Mouse (Mus musculus) left cerebral cortex, postnatal 14 days (tissue): ENCODE results near the gene Fgf15. TPM values are rescaled to one million over a fixed set of nuclear protein-coding genes. Genes with fewer than 3 reads are reported as not detected.

Experiments used
- DNase-seq, 2 experiments: peaks; one replicate each; pipeline ENCODE4 v3.0.0; 2021 to 2022; ENCODE audit warnings: low spot score in 2 of 2, mixed read lengths in 1 of 2
- intact Hi-C: fragments of 180-260 bp; cut with DNase I; formaldehyde crosslinking; loops from one replicate; pipeline ENCODE4 v1.15.1; 2025
- long read RNA-seq, 2 experiments: library from polyadenylated mRNA; stranded (forward); transcript quantifications; one replicate each; pipeline ENCODE4 v2.0.0; 2021
- total RNA-seq, 2 experiments: library from RNA; stranded (reverse); gene quantifications; 2 replicates each; pipeline ENCODE4 v1.2.3; 2021

Gene Fgf15
- total RNA-seq, result not detected
- long read RNA-seq, experiment 1, result 0 reads
- long read RNA-seq, experiment 2, result 0 reads

DNA sequence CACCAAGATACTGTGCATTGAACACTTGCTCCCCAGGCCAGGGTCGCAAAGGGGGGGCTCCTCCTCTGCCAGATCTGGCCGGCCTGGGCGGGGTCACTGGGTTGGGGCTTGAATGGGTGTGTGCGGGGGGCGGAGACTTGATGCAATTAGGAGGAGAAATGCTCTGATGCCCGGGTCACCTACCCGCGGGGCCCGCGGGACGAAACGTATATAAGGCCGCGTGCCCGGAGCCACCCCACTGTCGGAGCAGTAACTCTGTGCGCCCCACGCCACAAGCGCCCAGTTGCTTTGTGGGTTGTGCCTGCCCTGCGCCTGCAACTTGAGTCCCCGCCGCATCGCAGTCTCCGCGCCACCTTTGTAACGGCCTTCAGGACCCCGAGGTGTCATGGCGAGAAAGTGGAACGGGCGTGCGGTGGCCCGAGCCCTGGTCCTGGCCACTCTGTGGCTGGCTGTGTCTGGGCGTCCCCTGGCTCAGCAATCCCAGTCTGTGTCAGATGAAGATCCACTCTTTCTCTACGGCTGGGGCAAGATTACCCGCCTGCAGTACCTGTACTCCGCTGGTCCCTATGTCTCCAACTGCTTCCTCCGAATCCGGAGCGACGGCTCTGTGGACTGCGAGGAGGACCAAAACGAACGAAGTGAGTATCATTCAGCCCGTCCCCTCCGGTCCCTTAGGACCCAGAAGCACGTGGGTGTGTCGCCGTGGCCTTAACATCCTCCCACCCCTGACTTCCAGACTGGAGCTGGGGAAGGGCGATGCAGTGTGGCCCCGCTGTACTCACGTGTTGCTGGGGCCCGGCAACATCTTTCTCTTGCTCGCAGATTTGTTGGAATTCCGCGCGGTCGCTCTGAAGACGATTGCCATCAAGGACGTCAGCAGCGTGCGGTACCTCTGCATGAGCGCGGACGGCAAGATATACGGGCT lies at the start of gene Fgf15:
Gene Fgf15 (plus strand): TSS at position 238 of the 925 bp plus-strand sequence.
- no peak for DNase-seq
- intact Hi-C loops, result loop anchor here (5.0 kb wide), 2 partner anchors 49 to 309 kb away; partner anchors contain the start of gene Fgf4

DNA sequence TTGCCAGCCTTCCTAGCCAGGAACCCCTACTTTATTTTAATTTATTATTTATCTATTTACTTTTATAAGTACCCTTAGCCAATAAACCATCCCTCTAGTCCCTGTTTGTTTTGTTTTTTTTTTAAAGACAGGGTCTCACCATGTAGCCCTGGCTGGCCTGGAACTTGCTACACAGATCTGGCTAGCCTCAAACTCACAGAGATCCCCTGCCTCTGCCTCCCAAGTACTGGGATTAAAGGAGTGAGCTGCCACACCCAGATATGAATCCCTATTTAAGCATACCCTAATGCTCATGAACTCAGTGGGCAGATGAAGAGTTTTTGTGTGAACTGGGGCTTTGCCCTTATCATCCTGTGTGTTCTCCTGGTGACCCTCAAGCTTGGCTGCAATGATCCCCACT lies 49.3 kb upstream of the Fgf15 start, which contains the start of gene Fgf4:
Gene Fgf4 (plus strand): TSS at position 301 of the 400 bp plus-strand sequence.
- no peak for DNase-seq
- intact Hi-C loops, result loop anchor here (5.0 kb wide), 1 partner anchor 50 kb away; the partner anchor contains the start of gene Fgf15

DNA sequence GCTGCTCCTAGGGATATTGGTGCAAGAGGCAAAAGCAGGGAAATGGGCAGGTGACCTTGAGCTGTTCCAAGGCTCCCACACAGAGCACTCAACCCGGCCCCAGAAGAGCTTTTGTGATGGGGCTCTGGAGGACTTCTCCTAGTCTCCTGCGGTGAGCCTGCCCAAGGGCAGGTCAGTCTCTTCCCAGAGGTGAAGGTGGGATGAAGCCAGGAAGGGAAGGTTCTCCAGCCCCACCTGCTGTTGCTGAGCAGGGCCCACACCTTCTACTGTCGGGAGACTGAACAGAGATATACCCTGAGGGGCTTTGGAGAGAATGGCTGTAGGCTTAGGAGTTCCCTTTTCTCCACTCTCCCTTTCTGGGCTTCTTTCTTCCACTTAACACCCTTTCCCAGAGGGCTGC lies 45.0 kb upstream of the Fgf15 start:
- DNase-seq, result no peak
- intact Hi-C loops, result no loop called here

DNA sequence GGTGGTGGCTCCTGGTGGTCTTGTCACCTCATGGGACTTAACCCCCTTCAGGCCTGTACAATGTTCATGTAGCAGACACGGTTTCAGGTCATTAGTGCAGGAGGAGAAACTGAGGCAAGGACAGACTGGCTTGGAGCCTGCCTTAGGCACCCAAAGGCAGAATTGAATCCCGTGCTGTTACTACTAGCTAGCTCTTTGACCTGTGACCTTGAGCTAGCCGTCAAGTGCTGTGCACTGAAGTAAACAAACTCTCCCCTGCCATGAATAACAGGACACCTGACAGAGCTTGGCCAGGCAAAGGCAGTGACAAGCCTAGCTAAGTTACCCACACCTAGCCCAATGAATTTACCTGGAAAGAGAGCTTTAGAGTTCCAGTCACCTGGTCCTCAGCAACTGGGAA lies 41.4 kb upstream of the Fgf15 start:
- no peak for DNase-seq
- intact Hi-C loops, result no loop called here

DNA sequence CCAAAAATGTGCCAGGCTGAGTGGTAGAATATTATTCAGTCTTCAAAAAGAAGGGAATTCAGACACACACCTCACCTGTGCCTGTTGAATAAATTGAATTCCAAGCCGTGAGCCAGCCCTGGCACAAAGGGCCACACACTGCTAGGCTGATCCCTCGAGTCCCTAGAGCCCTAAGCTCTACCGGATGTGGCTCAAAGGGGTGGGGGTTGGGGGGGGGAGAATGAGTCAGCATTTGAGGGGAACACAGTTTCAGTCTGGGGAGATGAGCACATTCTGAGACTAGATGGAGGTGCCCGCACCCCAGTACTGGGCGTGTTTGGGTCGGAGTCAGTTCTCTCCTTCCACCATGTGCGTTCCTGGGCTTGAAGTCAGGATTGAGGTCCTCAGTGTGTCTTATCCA lies 39.2 kb upstream of the Fgf15 start:
- DNase-seq, result no peak
- intact Hi-C loops, result no loop called here

DNA sequence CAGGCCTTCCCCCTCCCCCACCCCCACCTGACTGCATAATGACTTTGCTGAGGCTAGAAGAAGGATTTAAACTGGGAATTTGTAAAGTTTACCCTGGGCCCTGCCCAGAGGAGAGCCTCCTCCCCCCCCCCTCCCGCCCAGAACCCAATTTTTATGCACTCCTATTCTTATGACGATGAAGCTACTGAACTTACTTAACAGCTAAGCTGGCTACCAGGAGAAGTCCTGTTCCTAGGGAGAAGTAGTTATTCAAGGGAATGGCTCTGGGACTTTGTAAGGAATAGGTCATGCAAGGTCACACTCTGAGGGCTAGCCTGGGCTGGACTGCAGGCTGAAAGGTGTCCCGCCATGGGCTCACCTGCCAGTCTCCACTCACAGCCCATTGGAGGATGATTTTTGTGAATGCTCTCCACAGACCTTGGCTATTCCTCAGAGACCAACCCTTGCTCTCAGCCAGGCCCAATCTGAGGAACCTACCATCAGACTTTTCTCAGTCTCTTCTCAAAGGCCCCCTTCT lies 38.4 kb upstream of the Fgf15 start:
- intact Hi-C loops, result no loop called here

DNA sequence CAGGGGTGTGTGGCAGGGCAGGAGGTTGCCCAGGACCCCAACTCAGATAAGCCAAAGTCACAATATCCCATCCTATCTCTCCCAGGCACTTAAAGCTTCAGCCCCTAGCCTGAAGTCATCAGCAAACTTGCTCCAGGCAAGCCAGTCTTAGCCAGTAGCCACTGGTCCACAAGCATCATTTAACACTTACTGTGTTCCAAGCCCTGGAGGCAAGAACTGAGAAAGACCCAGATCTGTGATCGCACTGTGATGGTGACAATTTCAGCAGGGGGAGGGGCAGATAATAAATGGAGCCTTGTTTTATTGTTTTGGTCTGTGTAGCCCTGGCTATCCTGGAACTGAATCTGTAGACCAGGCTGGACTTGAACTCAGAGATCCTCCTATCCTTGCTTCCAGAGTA lies 37.6 kb upstream of the Fgf15 start:
- intact Hi-C loops, result no loop called here
- DNase-seq, result no peak

More for the DNA sequence above, 38.4 kb upstream of the Fgf15 start:
- DNase-seq, result no peak

DNA sequence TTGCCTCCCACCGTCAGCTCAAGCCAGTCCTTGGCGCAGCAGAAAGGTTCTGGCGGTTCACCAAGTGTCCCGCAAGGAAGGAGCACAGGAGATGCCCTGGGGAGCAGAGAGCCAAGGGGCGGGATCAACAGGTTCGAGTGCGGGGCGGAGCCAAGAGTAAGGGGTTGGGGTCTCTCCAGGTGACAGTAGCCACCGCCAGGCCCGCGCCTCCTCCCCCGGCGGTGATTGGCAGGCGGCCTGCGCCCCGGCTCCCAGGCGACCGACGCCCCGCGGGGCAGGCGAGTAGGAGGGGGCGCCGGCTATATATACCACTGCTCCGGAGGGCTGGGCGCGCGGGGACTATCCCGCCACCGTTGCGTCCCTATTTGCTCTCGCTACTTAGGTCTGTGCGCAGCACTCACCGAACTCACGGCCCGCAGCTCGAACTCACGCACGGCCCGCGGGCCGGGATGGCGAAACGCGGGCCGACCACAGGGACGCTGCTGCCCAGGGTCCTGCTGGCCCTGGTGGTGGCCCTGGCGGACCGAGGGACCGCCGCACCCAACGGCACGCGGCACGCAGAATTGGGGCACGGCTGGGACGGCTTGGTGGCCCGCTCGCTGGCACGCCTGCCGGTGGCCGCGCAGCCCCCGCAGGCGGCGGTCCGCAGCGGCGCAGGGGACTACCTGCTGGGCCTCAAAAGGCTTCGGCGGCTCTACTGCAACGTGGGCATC lies 35.1 kb upstream of the Fgf15 start:
- DNase-seq, result no peak
- intact Hi-C loops, result no loop called here

DNA sequence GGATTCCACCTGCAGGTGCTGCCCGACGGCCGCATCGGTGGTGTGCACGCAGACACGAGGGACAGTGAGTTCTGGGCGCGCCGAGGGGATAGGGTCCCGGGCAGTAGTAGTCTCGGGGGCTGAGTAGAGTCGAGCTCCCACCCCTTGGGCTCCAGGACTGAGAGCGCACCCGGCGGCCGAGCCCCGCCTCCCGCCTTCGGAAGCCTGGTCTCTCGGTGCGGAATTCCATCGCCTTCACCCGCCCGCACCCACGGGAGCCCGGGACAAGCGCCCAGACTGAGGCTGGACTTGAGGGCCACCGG lies 34.6 kb upstream of the Fgf15 start:
- intact Hi-C loops, result no loop called here
- no peak for DNase-seq

DNA sequence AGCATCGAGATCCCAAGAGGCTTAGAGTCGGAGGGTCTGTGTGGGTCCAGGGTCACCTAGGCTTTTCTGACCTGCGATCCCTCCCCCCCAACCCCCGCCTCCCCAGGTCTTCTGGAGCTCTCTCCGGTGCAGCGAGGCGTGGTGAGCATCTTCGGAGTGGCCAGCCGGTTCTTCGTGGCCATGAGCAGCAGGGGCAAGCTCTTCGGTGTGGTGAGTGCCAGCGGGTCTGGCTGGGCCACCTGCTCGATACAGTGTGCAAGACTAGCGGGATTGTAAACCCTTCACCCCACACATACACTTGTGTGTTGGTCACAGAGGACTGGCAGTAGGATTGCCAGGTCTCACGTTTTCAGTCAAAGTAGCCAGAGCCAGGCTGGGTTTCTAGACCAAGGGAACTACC lies 34.2 kb upstream of the Fgf15 start:
- intact Hi-C loops, result no loop called here
- DNase-seq, result no peak

DNA sequence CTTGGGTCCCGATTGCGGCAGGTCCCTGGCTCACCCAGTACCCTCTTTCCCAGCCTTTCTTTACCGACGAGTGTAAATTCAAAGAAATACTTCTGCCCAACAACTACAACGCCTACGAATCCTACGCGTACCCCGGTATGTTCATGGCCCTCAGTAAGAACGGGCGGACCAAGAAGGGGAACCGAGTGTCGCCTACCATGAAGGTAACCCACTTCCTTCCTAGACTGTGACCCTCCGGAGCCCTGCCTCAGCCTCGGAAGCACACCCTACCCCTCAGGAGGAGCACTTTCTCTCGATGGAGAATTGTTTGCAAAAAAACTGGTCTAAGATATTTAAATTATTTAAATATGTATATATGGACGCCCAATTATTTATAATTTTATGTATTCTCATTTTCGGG lies 33.6 kb upstream of the Fgf15 start:
- intact Hi-C loops, result no loop called here

DNA sequence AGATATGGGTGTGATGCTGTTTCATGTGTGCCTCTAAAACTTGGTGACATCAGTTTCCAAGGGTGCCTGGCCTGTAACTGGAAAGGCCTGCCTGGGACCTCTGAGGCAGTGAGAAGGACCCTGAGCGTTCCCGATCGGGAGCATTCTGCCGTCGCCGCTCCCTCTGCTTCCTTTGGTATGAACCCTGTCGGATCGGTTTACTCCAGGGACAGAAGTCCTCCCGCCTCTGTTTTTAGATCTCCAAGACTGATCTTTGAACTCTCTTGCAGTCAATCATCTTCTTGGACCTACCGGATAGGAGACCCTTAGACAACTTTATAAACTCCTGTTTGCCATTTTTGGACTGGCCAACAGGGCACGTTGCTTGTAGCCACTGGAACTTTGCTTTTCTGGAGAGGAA lies 33.1 kb upstream of the Fgf15 start:
- intact Hi-C loops, result no loop called here
- DNase-seq, result no peak

More for the DNA sequence above, 33.6 kb upstream of the Fgf15 start:
- no peak for DNase-seq

DNA sequence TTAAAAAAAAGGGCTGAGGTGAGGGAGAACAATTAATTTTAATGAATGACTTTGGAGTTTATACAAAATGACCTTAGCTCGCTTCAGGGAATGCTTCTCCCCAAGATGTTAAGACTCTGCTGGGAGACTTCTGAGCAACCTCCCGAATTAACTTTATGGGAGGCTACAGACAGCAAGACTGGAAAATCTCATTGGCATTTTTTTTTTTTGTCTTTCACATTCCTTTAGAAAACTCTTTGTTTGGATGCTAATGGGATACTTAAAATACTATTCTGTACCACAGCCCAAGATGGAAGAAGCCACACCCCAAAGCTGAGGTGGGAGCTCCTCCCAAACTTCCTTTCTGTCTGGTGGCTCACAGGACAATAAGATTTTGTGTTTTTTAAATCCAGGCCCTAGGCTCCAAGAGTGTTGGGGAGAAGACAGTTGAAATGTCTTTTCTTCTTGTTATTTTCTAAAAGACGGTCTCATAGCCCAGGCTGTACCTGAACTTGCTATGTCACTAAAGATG lies 32.1 kb upstream of the Fgf15 start:
- intact Hi-C loops, result no loop called here
- no peak for DNase-seq

DNA sequence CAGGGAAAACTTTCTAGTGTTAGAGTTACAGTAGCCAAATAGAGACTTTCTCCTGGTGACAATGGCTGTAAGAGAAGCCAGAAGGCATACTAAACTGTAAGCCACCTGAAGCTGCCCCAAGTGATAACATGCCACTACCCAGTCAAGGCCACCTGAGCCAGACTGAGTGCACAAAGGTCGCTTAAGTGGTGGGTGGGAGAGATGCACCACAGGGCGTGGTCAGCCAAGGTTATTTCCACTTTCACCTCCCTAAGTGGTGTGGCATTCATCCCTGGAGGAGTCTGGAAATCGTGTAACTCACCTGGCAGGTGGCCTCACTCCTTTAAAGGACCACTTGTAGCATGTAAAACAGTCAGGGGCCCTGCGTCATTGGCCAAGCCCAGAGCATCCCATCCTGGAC lies 29.2 kb upstream of the Fgf15 start:
- intact Hi-C loops, result no loop called here
- DNase-seq, result no peak

DNA sequence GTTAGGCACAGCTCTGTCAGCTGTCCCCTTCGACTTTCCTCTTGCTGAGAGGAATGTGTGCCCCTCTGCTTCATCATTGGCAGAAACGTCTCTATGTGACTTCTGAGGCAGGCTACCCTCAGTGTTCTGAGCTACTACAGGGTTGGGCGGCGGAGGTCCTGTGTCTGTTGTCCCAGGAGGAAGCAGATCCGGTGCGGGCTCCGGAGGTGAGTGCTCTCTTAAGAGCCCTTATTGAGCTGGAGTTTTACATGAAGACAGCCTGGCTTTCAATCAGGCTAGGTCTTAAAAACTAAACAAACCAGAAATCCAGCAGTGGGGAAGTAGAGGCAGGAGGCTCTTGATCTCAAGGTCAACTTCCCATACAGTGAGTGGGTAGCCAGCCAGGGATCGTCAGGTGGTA lies 28.7 kb upstream of the Fgf15 start:
- intact Hi-C loops, result no loop called here
- no peak for DNase-seq

DNA sequence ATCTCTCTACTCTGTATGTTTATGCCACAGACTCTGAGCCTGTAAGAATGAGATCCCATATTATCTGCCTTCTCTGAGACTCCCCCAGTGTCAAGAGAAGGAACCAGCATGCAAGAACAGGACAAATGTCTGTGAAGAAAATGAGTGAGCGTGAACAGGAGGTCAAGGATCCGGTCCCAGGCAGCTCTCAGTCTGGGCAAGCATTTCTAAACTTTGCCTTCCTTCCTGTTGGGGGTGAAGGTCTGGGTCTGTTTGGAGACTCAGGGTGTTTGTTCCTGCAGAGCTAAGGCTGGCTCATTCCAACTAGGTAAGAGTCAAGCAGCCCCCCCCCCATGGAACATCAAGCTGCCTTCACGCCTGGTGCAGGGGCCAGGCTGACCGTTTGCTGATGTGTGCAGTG lies 23.9 kb upstream of the Fgf15 start:
- no peak for DNase-seq
- intact Hi-C loops, result no loop called here

DNA sequence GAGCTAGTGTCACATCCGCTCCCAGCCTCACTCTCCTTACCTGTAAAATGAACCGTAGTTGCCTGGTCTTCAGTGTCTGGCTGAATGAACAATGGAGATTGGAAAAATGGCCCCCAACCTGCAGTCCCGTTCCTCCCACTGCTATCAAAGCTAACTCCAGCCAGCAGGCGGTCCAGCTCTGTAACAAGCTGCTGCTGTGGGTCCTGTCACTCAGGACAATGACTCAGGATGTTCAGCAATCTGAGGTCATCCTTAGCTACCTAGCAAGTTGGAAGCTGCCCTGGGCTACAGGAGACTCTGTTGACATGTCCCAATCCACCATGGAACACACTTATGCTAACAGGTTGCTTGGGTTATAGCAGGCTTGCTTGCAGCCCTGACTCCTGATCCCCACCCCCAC lies 23.2 kb upstream of the Fgf15 start:
- DNase-seq, result no peak
- intact Hi-C loops, result no loop called here

DNA sequence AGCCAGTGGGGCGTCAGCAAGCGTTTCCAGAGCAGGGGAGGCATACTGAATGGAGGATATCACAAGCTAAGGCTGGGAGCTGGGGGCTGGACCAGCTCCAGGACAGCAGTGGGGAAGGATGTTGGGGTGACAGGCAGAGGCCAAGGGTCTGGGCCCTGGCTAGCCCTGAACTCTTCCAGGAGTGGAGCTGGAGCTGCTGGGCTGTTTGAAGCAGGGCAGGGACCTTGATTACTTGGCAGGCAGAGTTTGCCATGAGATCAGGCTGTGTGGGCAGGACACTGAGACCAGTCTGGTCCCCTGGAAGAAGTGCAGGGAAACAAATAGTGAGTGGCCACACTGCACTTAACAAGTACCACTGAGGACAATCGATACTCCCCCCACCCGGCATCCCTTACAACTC lies 22.1 kb upstream of the Fgf15 start:
- intact Hi-C loops, result no loop called here
- DNase-seq, result no peak

DNA sequence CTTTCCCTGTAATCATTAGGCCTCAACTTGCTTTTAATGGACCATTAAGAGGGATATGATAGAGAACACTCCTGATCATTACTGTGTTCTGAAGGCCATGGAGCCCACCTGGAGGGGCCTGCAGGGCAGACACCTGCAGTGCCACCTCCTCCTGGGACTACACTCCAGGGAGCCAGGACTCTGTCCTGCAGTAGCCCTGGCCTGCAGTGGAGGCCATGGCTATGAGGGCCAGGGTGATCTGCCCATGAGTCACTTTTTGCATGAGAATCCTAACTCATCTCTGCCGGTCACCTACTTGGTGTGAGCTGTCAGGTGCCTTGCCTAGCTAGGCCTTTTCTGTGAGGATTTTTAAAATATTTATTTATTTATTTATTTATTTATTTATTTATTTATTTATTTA lies 17.9 kb upstream of the Fgf15 start:
- DNase-seq, result no peak
- intact Hi-C loops, result no loop called here

DNA sequence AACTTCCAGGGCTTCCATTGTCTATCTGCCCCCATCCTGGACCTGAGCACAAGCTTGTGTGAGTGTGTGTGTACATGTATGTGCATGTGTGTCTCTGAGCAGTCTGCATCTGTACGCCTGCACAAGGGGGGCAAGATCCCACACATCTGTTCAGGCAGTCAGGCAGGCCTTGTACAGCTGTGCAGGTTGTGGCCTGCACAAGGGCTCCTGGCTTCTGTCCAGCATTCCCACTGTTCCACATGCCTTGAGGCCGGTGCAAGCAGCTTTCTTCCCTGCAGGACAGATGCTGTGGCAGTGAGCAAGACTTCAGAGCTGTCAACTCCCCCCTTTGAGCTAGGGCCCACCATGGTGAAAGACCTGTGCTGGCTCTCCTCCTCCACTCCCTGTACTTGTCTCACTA lies 13.2 kb upstream of the Fgf15 start:
- DNase-seq, result no peak
- intact Hi-C loops, result no loop called here
